Mouse (Mus musculus) liver, adult 2 months (tissue): ENCODE results near the gene Arg1.

Experiments used
- CTCF ChIP-seq: fragments of 200-500 bp; IDR thresholded peaks from 2 replicates; pipeline ENCODE4 v1.5.1; 2011; ENCODE audit warnings: low read depth, low read length, control low read depth
- POLR2A ChIP-seq: fragments of 200-500 bp; IDR thresholded peaks from 2 replicates; pipeline ENCODE4 v1.6.1; 2011; ENCODE audit warnings: low read length, control low read depth; ENCODE audit not compliant: insufficient read depth; ENCODE audit errors: extremely low read depth

DNA sequence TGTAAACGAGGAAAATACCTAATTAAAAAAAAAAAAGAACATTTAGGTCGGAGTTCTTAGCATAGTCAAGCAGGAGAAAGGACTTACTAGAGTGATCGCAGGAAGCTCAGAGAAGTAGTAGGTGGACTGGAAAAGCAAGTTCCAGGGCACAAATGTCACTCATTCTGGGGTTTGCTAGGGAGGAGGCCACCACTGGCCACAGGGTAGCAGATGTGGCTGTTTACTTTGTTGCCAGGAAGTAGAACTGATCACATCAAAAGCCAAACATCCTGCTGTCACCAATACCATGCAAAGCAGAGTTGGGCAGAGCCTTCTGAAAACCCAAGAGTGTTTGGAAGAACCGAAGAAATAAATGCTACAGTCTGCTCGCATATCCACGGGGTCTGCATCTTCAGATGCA lies 26.6 kb upstream of the Arg1 start:
- no peak for TF ChIP-seq POLR2A
- TF ChIP-seq CTCF = no peak
